Mouse (Mus musculus): ENCODE data around the gene Mbtps1. TPM values are rescaled to one million over a fixed set of nuclear protein-coding genes. Genes with fewer than 3 reads are reported as not detected.

Gene Mbtps1
- polyA plus RNA-seq, 1 experiment = 81.6 TPM

- TF ChIP-seq POLR2A (IDR thresholded peaks at IDR 0.05; ENCODE audit: borderline replicate concordance, insufficient read depth, low read length) = no peak
- TF ChIP-seq CTCF (IDR thresholded peaks at IDR 0.05; ENCODE audit: borderline replicate concordance, insufficient read depth, low read depth, low read length) = no peak
Observed at GRCm38 (mm10) chr8:119557132-119557531, 1.4 kb downstream of the Mbtps1 start.

GRCm38 (mm10) chr8:119555861-119556260 is 2.7 kb downstream of the Mbtps1 start:
- no peak overlapping the region for H3K4me3 ChIP-seq (replicated peaks; ENCODE audit: insufficient read depth, low read depth, low read length)
- H3K4me1 ChIP-seq (ENCODE audit: control insufficient read depth, insufficient read depth, low read length) = peaks cover 14% of the 10 kb centered on the region
- H3K27me3 ChIP-seq (ENCODE audit: control insufficient read depth, insufficient read depth, low read length) = no peaks in the 10 kb centered on the region
- peak in 1 of 2 experiments; percentile 43 for DNase-seq
- 2% methylated on average over 6 of the region's 6 CpGs for WGBS
- no peak overlapping the region for H3K27ac ChIP-seq (ENCODE audit: insufficient read depth, low read length)
- TF ChIP-seq POLR2A (IDR thresholded peaks at IDR 0.05; ENCODE audit: borderline replicate concordance, insufficient read depth, low read length) (no peak), CTCF (IDR thresholded peaks at IDR 0.05; ENCODE audit: borderline replicate concordance, insufficient read depth, low read depth, low read length) (no peak)

More at GRCm38 (mm10) chr8:119557132-119557531, 1.4 kb downstream of the Mbtps1 start:
- H3K27ac ChIP-seq (ENCODE audit: insufficient read depth, low read length) = no peak overlapping the region
- 54% methylated on average over 9 of the region's 9 CpGs for WGBS
- DNase-seq = no peak
- H3K4me3 ChIP-seq (replicated peaks; ENCODE audit: insufficient read depth, low read depth, low read length) = peak overlapping the region; percentile 88
- H3K4me1 ChIP-seq (ENCODE audit: control insufficient read depth, insufficient read depth, low read length) = peaks cover 14% of the 10 kb centered on the region; the same call in 1 of the 2 replicates
- H3K27me3 ChIP-seq (ENCODE audit: control insufficient read depth, insufficient read depth, low read length) = no peaks in the 10 kb centered on the region

- H3K27ac ChIP-seq (ENCODE audit: insufficient read depth, low read length) = no peak overlapping the region
- H3K27me3 ChIP-seq (ENCODE audit: control insufficient read depth, insufficient read depth, low read length) = no peaks in the 10 kb centered on the region
- 69% methylated on average over 2 of the region's 2 CpGs for WGBS
- no peak for TF ChIP-seq CTCF (IDR thresholded peaks at IDR 0.05; ENCODE audit: borderline replicate concordance, insufficient read depth, low read depth, low read length)
- no peak for TF ChIP-seq POLR2A (IDR thresholded peaks at IDR 0.05; ENCODE audit: borderline replicate concordance, insufficient read depth, low read length)
- DNase-seq = no peak
- peaks cover 17% of the 10 kb centered on the region for H3K4me1 ChIP-seq (ENCODE audit: control insufficient read depth, insufficient read depth, low read length)
- no peak overlapping the region for H3K4me3 ChIP-seq (replicated peaks; ENCODE audit: insufficient read depth, low read depth, low read length)
Observed at GRCm38 (mm10) chr8:119552967-119553366, 5.6 kb downstream of the Mbtps1 start.

- Histone ChIP-seq H3K27me3 (ENCODE audit: control insufficient read depth, insufficient read depth, low read length) (no peaks in the 10 kb centered on the region), H3K27ac (ENCODE audit: insufficient read depth, low read length) (no peak overlapping the region), H3K4me1 (ENCODE audit: control insufficient read depth, insufficient read depth, low read length) (peaks cover 6% of the 10 kb centered on the region), H3K4me3 (replicated peaks; ENCODE audit: insufficient read depth, low read depth, low read length) (no peak overlapping the region)
- TF ChIP-seq CTCF (IDR thresholded peaks at IDR 0.05; ENCODE audit: borderline replicate concordance, insufficient read depth, low read depth, low read length) (no peak), POLR2A (IDR thresholded peaks at IDR 0.05; ENCODE audit: borderline replicate concordance, insufficient read depth, low read length) (no peak)
- WGBS = 72% methylated on average over 7 of the region's 7 CpGs
- DNase-seq = no peak
Observed at GRCm38 (mm10) chr8:119548560-119549113, 9.9 kb downstream of the Mbtps1 start.

GRCm38 (mm10) chr8:119547019-119547691 is 11.4 kb downstream of the Mbtps1 start:
- 85% methylated on average over 18 of the region's 18 CpGs for WGBS
- Histone ChIP-seq H3K27ac (ENCODE audit: insufficient read depth, low read length) (no peak overlapping the region), H3K4me3 (replicated peaks; ENCODE audit: insufficient read depth, low read depth, low read length) (no peak overlapping the region), H3K27me3 (ENCODE audit: control insufficient read depth, insufficient read depth, low read length) (no peaks in the 10 kb centered on the region), H3K4me1 (ENCODE audit: control insufficient read depth, insufficient read depth, low read length) (peaks cover 6% of the 10 kb centered on the region)
- DNase-seq = no peak
- TF ChIP-seq CTCF (IDR thresholded peaks at IDR 0.05; ENCODE audit: borderline replicate concordance, insufficient read depth, low read depth, low read length) (no peak), POLR2A (IDR thresholded peaks at IDR 0.05; ENCODE audit: borderline replicate concordance, insufficient read depth, low read length) (no peak)

GRCm38 (mm10) chr8:119545791-119546190 is 12.7 kb downstream of the Mbtps1 start:
- H3K27me3 ChIP-seq (ENCODE audit: control insufficient read depth, insufficient read depth, low read length) = no peaks in the 10 kb centered on the region
- WGBS = 95% methylated on average over 6 of the region's 6 CpGs

GRCm38 (mm10) chr8:119545180-119545579 is 13.4 kb downstream of the Mbtps1 start:
- Histone ChIP-seq H3K27me3 (ENCODE audit: control insufficient read depth, insufficient read depth, low read length) (no peaks in the 10 kb centered on the region), H3K4me1 (ENCODE audit: control insufficient read depth, insufficient read depth, low read length) (peaks cover 2% of the 10 kb centered on the region; the same call in 1 of the 2 replicates), H3K27ac (ENCODE audit: insufficient read depth, low read length) (no peak overlapping the region), H3K4me3 (replicated peaks; ENCODE audit: insufficient read depth, low read depth, low read length) (no peak overlapping the region)
- no peak for DNase-seq
- 75% methylated on average over 6 of the region's 6 CpGs for WGBS
- TF ChIP-seq POLR2A (IDR thresholded peaks at IDR 0.05; ENCODE audit: borderline replicate concordance, insufficient read depth, low read length) = no peak

More at GRCm38 (mm10) chr8:119545791-119546190, 12.7 kb downstream of the Mbtps1 start:
- Histone ChIP-seq H3K4me1 (ENCODE audit: control insufficient read depth, insufficient read depth, low read length) (peaks cover 6% of the 10 kb centered on the region), H3K27ac (ENCODE audit: insufficient read depth, low read length) (no peak overlapping the region), H3K4me3 (replicated peaks; ENCODE audit: insufficient read depth, low read depth, low read length) (no peak overlapping the region)
- TF ChIP-seq POLR2A (IDR thresholded peaks at IDR 0.05; ENCODE audit: borderline replicate concordance, insufficient read depth, low read length) = no peak
- no peak for TF ChIP-seq CTCF (IDR thresholded peaks at IDR 0.05; ENCODE audit: borderline replicate concordance, insufficient read depth, low read depth, low read length)
- DNase-seq = no peak

- H3K27me3 ChIP-seq (ENCODE audit: control insufficient read depth, insufficient read depth, low read length) = no peaks in the 10 kb centered on the region
- WGBS = 74% methylated on average over 3 of the region's 3 CpGs
- no peaks in the 10 kb centered on the region; the same call in 1 of the 2 replicates for H3K4me1 ChIP-seq (ENCODE audit: control insufficient read depth, insufficient read depth, low read length)
- no peak overlapping the region for H3K4me3 ChIP-seq (replicated peaks; ENCODE audit: insufficient read depth, low read depth, low read length)
- H3K27ac ChIP-seq (ENCODE audit: insufficient read depth, low read length) = no peak overlapping the region
- TF ChIP-seq POLR2A (IDR thresholded peaks at IDR 0.05; ENCODE audit: borderline replicate concordance, insufficient read depth, low read length) (no peak), CTCF (IDR thresholded peaks at IDR 0.05; ENCODE audit: borderline replicate concordance, insufficient read depth, low read depth, low read length) (no peak)
- no peak for DNase-seq
Observed at GRCm38 (mm10) chr8:119544606-119545005, 13.9 kb downstream of the Mbtps1 start.
